Mouse (Mus musculus) monocyte, adult 5-6 weeks (primary cell): ENCODE data around the gene Gm17949. TPM values are rescaled to one million over a fixed set of nuclear protein-coding genes. Genes with fewer than 3 reads are reported as not detected.

Experiments
- ATAC-seq: fragments of 153-309, 156-312 bp; replicated peaks from 2 replicates; pipeline ENCODE4 v1.8.0; 2017; ENCODE audit warnings: mild to moderate bottlenecking; ENCODE audit not compliant: low TSS enrichment, insufficient number of reproducible peaks, severe bottlenecking, poor library complexity, low FRiP score
- total RNA-seq: library from RNA; stranded (forward); fragments of 200-1000, 200-491, 200-594 nt; gene quantifications from 3 replicates; pipeline ENCODE4 v1.2.3, GENCODE M21; 2017

The Gm17949 gene
- not detected in 3 replicates for total RNA-seq

- ATAC-seq: peak; percentile 90
Measured at GRCm38 (mm10) chr17:57011236-57012141, at the start of gene Gm17949, which contains the start of gene Gtf2f1. Gene Gm17949 (plus strand): TSS chr17:57011469. Gene Gtf2f1 (minus strand): TSS chr17:57011288.

- no peak for ATAC-seq
Measured at GRCm38 (mm10) chr17:56961880-56962279, 49.4 kb upstream of the Gm17949 start.

- ATAC-seq: no peak
Measured at GRCm38 (mm10) chr17:56962642-56963405, 48.4 kb upstream of the Gm17949 start.

- no peak for ATAC-seq
Measured at GRCm38 (mm10) chr17:56963646-56964045, 47.6 kb upstream of the Gm17949 start.

GRCm38 (mm10) chr17:56969321-56969720 is 41.9 kb upstream of the Gm17949 start:
- ATAC-seq: no peak

- ATAC-seq: no peak
Measured at GRCm38 (mm10) chr17:56970081-56970480, 41.2 kb upstream of the Gm17949 start.

GRCm38 (mm10) chr17:56973956-56974707 is 37.1 kb upstream of the Gm17949 start:
- ATAC-seq: no peak

- no peak for ATAC-seq
Measured at GRCm38 (mm10) chr17:56974708-56975240, 36.5 kb upstream of the Gm17949 start.

GRCm38 (mm10) chr17:56975391-56975790 is 35.9 kb upstream of the Gm17949 start:
- ATAC-seq: no peak

- no peak for ATAC-seq
Measured at GRCm38 (mm10) chr17:56976531-56977390, 34.5 kb upstream of the Gm17949 start.

- no peak for ATAC-seq
Measured at GRCm38 (mm10) chr17:56979524-56979923, 31.7 kb upstream of the Gm17949 start.

GRCm38 (mm10) chr17:56981049-56981448 is 30.2 kb upstream of the Gm17949 start:
- ATAC-seq: no peak

GRCm38 (mm10) chr17:56982013-56982412 is 29.3 kb upstream of the Gm17949 start, which contains the start of gene Acer1:
Gene Acer1 (minus strand): TSS chr17:56982126.
- 0 out of 2 replicates have a peak, but pooled peaks have one; percentile 15 for ATAC-seq

GRCm38 (mm10) chr17:56984886-56985285 is 26.4 kb upstream of the Gm17949 start:
- no peak for ATAC-seq

- ATAC-seq: no peak
Measured at GRCm38 (mm10) chr17:56985656-56986055, 25.6 kb upstream of the Gm17949 start.

- ATAC-seq: no peak
Measured at GRCm38 (mm10) chr17:56986105-56986805, 25.0 kb upstream of the Gm17949 start.

GRCm38 (mm10) chr17:56988441-56988840 is 22.8 kb upstream of the Gm17949 start:
- ATAC-seq: no peak
